9 mouse cellular contexts compared by ENCODE assay signal in genomic region chr7:122667903-122668302, GRCm38 (mm10). TPM values are rescaled to one million over a fixed set of nuclear protein-coding genes. Genes with fewer than 3 reads are reported as not detected.
A peak's percentile ranks its signal among the peaks of the same experiment; 100 is the strongest.
DNase-seq lines count a peak whose midpoint lies in the region; ATAC-seq and TF ChIP-seq lines count a peak whose summit lies in the region.
"Had no signal": no experiment of that assay in that cellular context is flagged by ENCODE, and none has a peak within 500 bp of the region (broad histone marks: within the 10 kb centered on the region; RNA-seq: fewer than 3 reads in every experiment).

No protein-coding gene starts in this region.

- no peaks in the 10 kb centered on the region for H3K27me3 ChIP-seq in kidney, postnatal 0 days (ENCODE audit: insufficient read depth, low read length)

- TF ChIP-seq POLR2A in lung, adult 2 months (IDR thresholded peaks at IDR 0.05; ENCODE audit: borderline replicate concordance, extremely low read depth, low read depth, low read length): no peak

- no peak overlapping the region for H3K4me2 ChIP-seq in kidney, postnatal 0 days (ENCODE audit: low read length)

- no peak for ATAC-seq in cerebellum, adult (ENCODE audit: insufficient number of reproducible peaks, low FRiP score, low TSS enrichment)
- no peak for ATAC-seq in kidney, postnatal 0 days (replicated peaks; ENCODE audit: low FRiP score, low read depth)
- ATAC-seq in frontal cortex, adult (ENCODE audit: low TSS enrichment): no peak

- WGBS in lung, adult 2 months: 22% methylated on average over 5 of the region's 5 CpGs
- WGBS in kidney, postnatal 0 days: 31% methylated on average over 5 of the region's 5 CpGs

- no peak overlapping the region for H3K9ac ChIP-seq in kidney, postnatal 0 days (ENCODE audit: low read depth, low read length)

- peak; percentile 42 for TF ChIP-seq CTCF in lung, adult 2 months (IDR thresholded peaks at IDR 0.05; ENCODE audit: insufficient read depth, low read length)
- TF ChIP-seq CTCF in kidney, postnatal 0 days (IDR thresholded peaks at IDR 0.05; ENCODE audit: low read depth): peak; percentile 70

- peak; percentile 13 for DNase-seq in cerebellum, adult 11 months
- no peak for DNase-seq in lung, adult 2 months
- no peak for DNase-seq in lung, adult 18-20 months
- peak; percentile 83 for DNase-seq in brain, adult 2 months (ENCODE audit: low read depth, low spot score)
- DNase-seq in kidney, postnatal 0 days (ENCODE audit: low spot score): peak; percentile 35
- peak; percentile 29 for DNase-seq in right cerebral cortex, postnatal 4 days

- H3K9me3 ChIP-seq in kidney, postnatal 0 days (replicated peaks; ENCODE audit: low read length): no peaks in the 10 kb centered on the region

- no peak overlapping the region for H3K27ac ChIP-seq in kidney, postnatal 0 days

- no peaks in the 10 kb centered on the region; the same call in 1 of the 2 replicates for H3K4me1 ChIP-seq in lung, adult 2 months (ENCODE audit: control insufficient read depth, insufficient read depth, low read length)
- H3K4me1 ChIP-seq in kidney, postnatal 0 days (replicated peaks; ENCODE audit: insufficient read depth, low read length): no peaks in the 10 kb centered on the region

- H3K36me3 ChIP-seq in kidney, postnatal 0 days (ENCODE audit: insufficient read depth, low read length): no peaks in the 10 kb centered on the region
- H3K36me3 ChIP-seq: G1E had no signal

- no peak overlapping the region for H3K4me3 ChIP-seq in lung, adult 2 months (replicated peaks; ENCODE audit: extremely low read depth, low read depth, low read length)
- no peak overlapping the region for H3K4me3 ChIP-seq in kidney, postnatal 0 days (replicated peaks; ENCODE audit: low read depth, low read length)

RNA-seq across cellular contexts. Expression of gene Cacng3, which starts 2.4 kb away (rescaled TPM):
- polyA plus RNA-seq in lung, adult 2 months (2012; rRNA removed): not detected in 2 replicates
- not detected in 2 replicates for polyA plus RNA-seq in kidney, postnatal 0 days (2015; fragmentation: Nextera tagmentation; extraction: Ambion mirVana)
- polyA plus RNA-seq: G1E had no signal

Comparison
In these comparisons a context has a peak if more than half of its experiments do, and no peak if none do; other contexts are left out.
1. DNase-seq: peak in cerebellum, adult 11 months (single experiment), brain, adult 2 months (single experiment), kidney, postnatal 0 days (single experiment) and right cerebral cortex, postnatal 4 days (single experiment); none in lung, adult 2 months (single experiment) and lung, adult 18-20 months (0 of 2).